Mouse (Mus musculus): ENCODE measurements around the gene Galnt4. TPM values are rescaled to one million over a fixed set of nuclear protein-coding genes. Genes with fewer than 3 reads are reported as not detected.

The Galnt4 gene
- polyA plus RNA-seq, 1 experiment = 6.3 TPM

DNA sequence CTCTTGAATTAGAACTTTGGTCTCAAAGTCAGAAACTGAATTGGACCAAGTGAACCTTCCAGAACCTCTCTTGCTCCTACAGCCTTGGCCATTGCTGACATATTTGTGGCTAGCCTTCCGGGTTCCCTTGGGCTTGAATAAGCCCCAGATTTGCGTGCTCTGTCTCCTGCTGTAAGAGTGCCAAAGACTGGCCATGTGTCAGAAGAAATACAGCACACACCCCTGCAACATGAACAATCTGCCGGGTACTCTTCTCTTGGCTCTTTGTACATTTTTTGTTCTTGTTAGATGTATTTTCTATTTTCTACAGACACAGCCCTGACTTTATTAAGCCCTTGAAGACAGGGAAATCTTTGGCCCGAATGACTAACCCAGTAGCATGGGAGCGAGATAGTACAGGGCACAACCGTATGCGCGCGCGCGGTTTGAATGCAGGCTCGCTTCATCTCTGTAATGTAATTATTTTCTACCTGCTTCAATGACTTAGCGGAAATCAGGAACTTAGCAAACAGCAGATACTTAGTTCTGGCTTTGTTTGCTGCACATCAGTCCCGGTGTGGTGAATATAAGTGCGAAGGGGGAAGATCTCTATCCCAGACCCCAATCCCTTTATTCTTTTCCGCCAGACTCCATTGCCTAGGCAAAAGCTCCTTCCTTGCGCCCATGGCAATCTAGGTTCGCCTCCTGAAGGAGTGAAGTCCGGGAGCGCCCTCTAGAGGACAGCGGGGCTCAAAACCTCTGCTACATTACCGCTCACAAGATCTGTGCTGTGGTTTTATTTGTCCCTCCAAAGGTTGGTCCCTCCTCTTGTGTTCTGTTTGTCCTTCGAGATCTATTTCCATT is 23.3 kb upstream of the Galnt4 start:
- H3K27ac ChIP-seq (ENCODE audit: control insufficient read depth, insufficient read depth, low read depth, low read length, poor library complexity) = no peak overlapping the region
- H3K4me3 ChIP-seq (replicated peaks; ENCODE audit: control insufficient read depth, low read depth, low read length) = no peak overlapping the region
- TF ChIP-seq POLR2A (IDR thresholded peaks at IDR 0.05; ENCODE audit: borderline replicate concordance, control insufficient read depth, low read depth, low read length) (no peak), CTCF (IDR thresholded peaks at IDR 0.05; ENCODE audit: control insufficient read depth, insufficient read depth, low read length) (peak; percentile 89)

DNA sequence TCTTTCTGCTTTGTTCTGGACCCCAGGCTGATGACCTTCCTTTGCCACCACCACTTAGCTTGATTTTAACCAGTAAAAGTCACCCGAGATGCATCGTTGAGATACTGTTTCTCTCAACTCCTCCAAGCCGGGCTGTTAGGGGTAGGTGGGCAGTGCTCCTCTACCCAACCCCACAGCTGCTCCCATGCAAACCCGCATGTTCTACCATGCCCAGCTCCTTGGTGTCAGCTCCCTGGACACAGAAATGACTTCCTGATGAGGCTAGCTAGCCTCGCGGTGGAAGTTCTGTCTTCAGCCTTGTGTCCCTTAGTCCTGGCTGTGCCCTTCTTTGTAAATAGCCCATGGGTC is 22.7 kb upstream of the Galnt4 start:
- Histone ChIP-seq H3K27ac (ENCODE audit: control insufficient read depth, insufficient read depth, low read depth, low read length, poor library complexity) (no peak overlapping the region), H3K4me1 (ENCODE audit: control insufficient read depth, insufficient read depth, low read length) (no peaks in the 10 kb centered on the region; the same call in 1 of the 2 replicates), H3K4me3 (replicated peaks; ENCODE audit: control insufficient read depth, low read depth, low read length) (no peak overlapping the region)
- TF ChIP-seq POLR2A (IDR thresholded peaks at IDR 0.05; ENCODE audit: borderline replicate concordance, control insufficient read depth, low read depth, low read length) = no peak
- TF ChIP-seq CTCF (IDR thresholded peaks at IDR 0.05; ENCODE audit: control insufficient read depth, insufficient read depth, low read length) = no peak
- WGBS = 50% methylated on average over 6 of the region's 6 CpGs

More for the DNA sequence above, 23.3 kb upstream of the Galnt4 start:
- no peaks in the 10 kb centered on the region; the same call in 1 of the 2 replicates for H3K4me1 ChIP-seq (ENCODE audit: control insufficient read depth, insufficient read depth, low read length)
- WGBS = 43% methylated on average over 23 of the region's 23 CpGs

DNA sequence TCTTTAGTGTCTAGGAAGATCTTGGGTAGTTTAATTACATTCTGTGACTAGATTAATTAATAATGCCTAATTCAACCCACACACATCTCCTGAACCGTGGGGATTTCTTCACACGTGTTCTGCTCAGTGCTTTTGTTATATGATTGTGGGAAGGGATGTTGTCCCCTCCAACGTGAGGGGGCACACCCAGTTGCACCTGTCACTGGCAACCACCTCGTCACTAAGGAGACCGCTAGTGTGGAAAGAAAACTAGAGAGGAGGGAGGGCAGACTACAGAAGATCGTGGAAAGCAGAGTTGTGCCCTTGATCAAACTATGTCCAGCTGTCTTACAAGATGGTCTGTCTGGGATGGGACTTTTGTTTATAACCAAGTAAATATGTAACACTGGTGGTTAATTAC is 21.9 kb upstream of the Galnt4 start:
- Histone ChIP-seq H3K4me3 (replicated peaks; ENCODE audit: control insufficient read depth, low read depth, low read length) (no peak overlapping the region), H3K27ac (ENCODE audit: control insufficient read depth, insufficient read depth, low read depth, low read length, poor library complexity) (no peak overlapping the region), H3K4me1 (ENCODE audit: control insufficient read depth, insufficient read depth, low read length) (no peaks in the 10 kb centered on the region; the same call in 1 of the 2 replicates)
- WGBS = 56% methylated on average over 6 of the region's 6 CpGs
- TF ChIP-seq CTCF (IDR thresholded peaks at IDR 0.05; ENCODE audit: control insufficient read depth, insufficient read depth, low read length) (no peak), POLR2A (IDR thresholded peaks at IDR 0.05; ENCODE audit: borderline replicate concordance, control insufficient read depth, low read depth, low read length) (no peak)

DNA sequence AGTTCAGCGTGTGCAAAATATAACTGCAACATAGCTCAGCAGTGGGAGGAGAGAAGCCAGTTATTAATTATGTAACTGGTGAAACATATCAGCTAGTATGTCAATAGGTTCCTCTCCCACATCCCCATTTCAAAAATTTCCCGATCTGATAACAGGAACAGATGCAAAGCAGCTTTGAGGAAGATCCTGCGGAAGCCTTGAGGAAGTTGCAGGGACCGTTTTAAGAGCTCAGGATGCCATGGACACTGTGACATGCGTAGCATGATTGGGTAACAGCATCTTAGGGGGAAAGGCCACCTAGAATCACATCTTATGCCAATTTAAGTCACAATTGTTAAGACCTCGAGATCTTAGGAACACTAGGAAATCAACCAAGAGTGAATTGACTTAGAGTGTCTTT is 18.1 kb upstream of the Galnt4 start:
- H3K27ac ChIP-seq (ENCODE audit: control insufficient read depth, insufficient read depth, low read depth, low read length, poor library complexity) = no peak overlapping the region
- H3K4me3 ChIP-seq (replicated peaks; ENCODE audit: control insufficient read depth, low read depth, low read length) = no peak overlapping the region
- no peaks in the 10 kb centered on the region; the same call in 1 of the 2 replicates for H3K4me1 ChIP-seq (ENCODE audit: control insufficient read depth, insufficient read depth, low read length)
- TF ChIP-seq POLR2A (IDR thresholded peaks at IDR 0.05; ENCODE audit: borderline replicate concordance, control insufficient read depth, low read depth, low read length) (no peak), CTCF (IDR thresholded peaks at IDR 0.05; ENCODE audit: control insufficient read depth, insufficient read depth, low read length) (no peak)
- 17% methylated on average over 6 of the region's 6 CpGs for WGBS

DNA sequence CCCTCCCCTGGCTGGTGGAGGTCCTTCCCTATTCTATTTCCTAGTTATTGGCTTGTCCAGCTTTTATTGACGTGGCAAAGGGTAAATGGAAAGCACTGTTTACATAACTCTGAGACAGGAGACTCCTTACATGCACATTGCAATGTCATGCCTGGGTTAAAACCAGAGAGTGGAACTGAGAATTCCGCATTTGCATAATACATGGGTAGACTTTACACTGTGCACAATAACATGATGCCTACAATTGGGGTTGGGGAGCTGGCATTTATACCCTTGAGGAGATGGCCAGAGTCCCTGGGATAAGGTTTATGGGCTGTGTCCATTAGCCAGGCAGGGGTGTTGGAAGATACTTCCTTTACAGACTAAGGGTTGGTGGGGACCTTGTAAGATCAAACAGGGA is 14.6 kb upstream of the Galnt4 start:
- no peaks in the 10 kb centered on the region for H3K4me1 ChIP-seq (ENCODE audit: control insufficient read depth, insufficient read depth, low read length)
- H3K27ac ChIP-seq (ENCODE audit: control insufficient read depth, insufficient read depth, low read depth, low read length, poor library complexity) = no peak overlapping the region
- H3K4me3 ChIP-seq (replicated peaks; ENCODE audit: control insufficient read depth, low read depth, low read length) = no peak overlapping the region
- no peak for TF ChIP-seq CTCF (IDR thresholded peaks at IDR 0.05; ENCODE audit: control insufficient read depth, insufficient read depth, low read length)
- TF ChIP-seq POLR2A (IDR thresholded peaks at IDR 0.05; ENCODE audit: borderline replicate concordance, control insufficient read depth, low read depth, low read length) = no peak
- 65% methylated on average over 2 of the region's 2 CpGs for WGBS

- Histone ChIP-seq H3K4me3 (replicated peaks; ENCODE audit: control insufficient read depth, low read depth, low read length) (no peak overlapping the region), H3K27ac (ENCODE audit: control insufficient read depth, insufficient read depth, low read depth, low read length, poor library complexity) (no peak overlapping the region), H3K4me1 (ENCODE audit: control insufficient read depth, insufficient read depth, low read length) (no peaks in the 10 kb centered on the region)
- TF ChIP-seq POLR2A (IDR thresholded peaks at IDR 0.05; ENCODE audit: borderline replicate concordance, control insufficient read depth, low read depth, low read length) (no peak), CTCF (IDR thresholded peaks at IDR 0.05; ENCODE audit: control insufficient read depth, insufficient read depth, low read length) (no peak)
- 66% methylated on average over 2 of the region's 2 CpGs for WGBS
Measured at GRCm38 (mm10) chr10:99095114-99095513, 12.8 kb upstream of the Galnt4 start.

GRCm38 (mm10) chr10:99097374-99097773 is 10.6 kb upstream of the Galnt4 start:
- Histone ChIP-seq H3K27ac (ENCODE audit: control insufficient read depth, insufficient read depth, low read depth, low read length, poor library complexity) (no peak overlapping the region), H3K4me1 (ENCODE audit: control insufficient read depth, insufficient read depth, low read length) (no peaks in the 10 kb centered on the region), H3K4me3 (replicated peaks; ENCODE audit: control insufficient read depth, low read depth, low read length) (no peak overlapping the region)
- WGBS = 42% methylated on average over 10 of the region's 10 CpGs
- TF ChIP-seq POLR2A (IDR thresholded peaks at IDR 0.05; ENCODE audit: borderline replicate concordance, control insufficient read depth, low read depth, low read length) = no peak
- peak; percentile 58 for TF ChIP-seq CTCF (IDR thresholded peaks at IDR 0.05; ENCODE audit: control insufficient read depth, insufficient read depth, low read length)

DNA sequence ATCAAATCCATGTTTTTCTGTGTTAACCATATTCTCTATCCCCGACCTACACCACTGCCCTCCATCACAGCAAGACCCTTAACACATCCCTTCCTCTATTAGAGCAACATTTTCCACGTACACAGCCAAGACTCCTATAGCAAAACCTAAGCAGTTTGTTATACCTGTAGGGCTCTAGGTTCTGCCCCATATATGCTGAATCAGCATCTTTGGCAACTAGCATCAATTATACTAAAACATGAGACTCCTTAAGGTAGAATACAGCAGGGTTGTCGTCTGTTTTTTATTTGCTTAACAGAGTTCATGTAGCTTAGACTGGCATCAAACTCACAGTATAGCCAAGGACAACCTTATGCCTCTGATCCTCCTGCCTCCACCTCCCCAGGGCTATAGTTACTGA is 2.4 kb upstream of the Galnt4 start:
- Histone ChIP-seq H3K4me3 (replicated peaks; ENCODE audit: control insufficient read depth, low read depth, low read length) (no peak overlapping the region), H3K27ac (ENCODE audit: control insufficient read depth, insufficient read depth, low read depth, low read length, poor library complexity) (no peak overlapping the region), H3K4me1 (ENCODE audit: control insufficient read depth, insufficient read depth, low read length) (no peaks in the 10 kb centered on the region; the same call in 1 of the 2 replicates)
- no peak for TF ChIP-seq POLR2A (IDR thresholded peaks at IDR 0.05; ENCODE audit: borderline replicate concordance, control insufficient read depth, low read depth, low read length)
- no peak for TF ChIP-seq CTCF (IDR thresholded peaks at IDR 0.05; ENCODE audit: control insufficient read depth, insufficient read depth, low read length)
- 79% methylated on average over 3 of the region's 3 CpGs for WGBS

Data from bone marrow, adult 2 months (tissue).